Mouse (Mus musculus): ENCODE results near the gene 5730596B20Rik. TPM values are rescaled to one million over a fixed set of nuclear protein-coding genes. Genes with fewer than 3 reads are reported as not detected.
A peak's percentile ranks its signal among the peaks of the same experiment; 100 is the strongest.

Gene 5730596B20Rik
- polyA plus RNA-seq, 1 experiment from 2014 or later = 0.99 TPM

MicroRNAs encoded within 50 kb of the gene (microRNA counts, 519-probe panel; counts per million panel counts)
- 6,526 counts per million, percentile 96 among the panel's probes with 10 or more counts for microRNA mmu-miR-196b

Small RNA genes within 50 kb of the gene (microRNA-seq; reads per million reads assigned to microRNA genes)
- gene Mir196b = 72,279 reads per million, percentile 99 among the genes with 10 or more reads in this experiment

Other genes with a start within 250 kb of the 5730596B20Rik start
- 15.3 and 20.3 TPM in 2 replicates for gene Skap2, start 164.9 kb upstream of the 5730596B20Rik start, polyA plus RNA-seq (2014; fragmentation: Nextera tagmentation; extraction: Ambion mirVana)
- gene Hoxa1, start 19.2 kb upstream of the 5730596B20Rik start, polyA plus RNA-seq (2014; fragmentation: Nextera tagmentation; extraction: Ambion mirVana) = 0.99 and 1.1 TPM in 2 replicates
- 2.8 and 3.0 TPM in 2 replicates for gene Hoxa2, start 12.7 kb upstream of the 5730596B20Rik start, polyA plus RNA-seq (2014; fragmentation: Nextera tagmentation; extraction: Ambion mirVana)
- gene Hoxa4, start 14.3 kb downstream of the 5730596B20Rik start, polyA plus RNA-seq (2014; fragmentation: Nextera tagmentation; extraction: Ambion mirVana) = 1.0 and 1.3 TPM in 2 replicates
- gene Hoxa5, start 27.1 kb downstream of the 5730596B20Rik start, polyA plus RNA-seq (2014; fragmentation: Nextera tagmentation; extraction: Ambion mirVana) = 11.0 and 11.3 TPM in 2 replicates
- gene Hoxa6, start 31.2 kb downstream of the 5730596B20Rik start, polyA plus RNA-seq (2014; fragmentation: Nextera tagmentation; extraction: Ambion mirVana) = 3.5 and 4.6 TPM in 2 replicates
- gene Hoxa3, start 35.8 kb downstream of the 5730596B20Rik start, polyA plus RNA-seq (2014; fragmentation: Nextera tagmentation; extraction: Ambion mirVana) = 5.6 and 6.2 TPM in 2 replicates
- gene Gm28308, start 35.8 kb downstream of the 5730596B20Rik start, polyA plus RNA-seq (2014; fragmentation: Nextera tagmentation; extraction: Ambion mirVana) = 1.1 and 1.3 TPM in 2 replicates
- 14.7 and 16.2 TPM in 2 replicates for gene Hoxa7, start 44.4 kb downstream of the 5730596B20Rik start, polyA plus RNA-seq (2014; fragmentation: Nextera tagmentation; extraction: Ambion mirVana)
- gene Hoxa9, start 53.6 kb downstream of the 5730596B20Rik start, polyA plus RNA-seq (2014; fragmentation: Nextera tagmentation; extraction: Ambion mirVana) = 86.7 and 90.5 TPM in 2 replicates
- gene Hoxa10, start 63.4 kb downstream of the 5730596B20Rik start, polyA plus RNA-seq (2014; fragmentation: Nextera tagmentation; extraction: Ambion mirVana) = 274 and 278 TPM in 2 replicates
- 66.3 and 78.0 TPM in 2 replicates for gene Hoxa11, start 68.3 kb downstream of the 5730596B20Rik start, polyA plus RNA-seq (2014; fragmentation: Nextera tagmentation; extraction: Ambion mirVana)
- gene Hoxa13, start 83.4 kb downstream of the 5730596B20Rik start, polyA plus RNA-seq (2014; fragmentation: Nextera tagmentation; extraction: Ambion mirVana) = 25.1 and 29.7 TPM in 2 replicates
- gene Evx1, start 136.0 kb downstream of the 5730596B20Rik start, polyA plus RNA-seq (2014; fragmentation: Nextera tagmentation; extraction: Ambion mirVana) = 3.8 and 5.1 TPM in 2 replicates